Mouse (Mus musculus) testis, adult 2 months (tissue): Measurements from ENCODE around the gene Olfr1366. TPM values are rescaled to one million over a fixed set of nuclear protein-coding genes. Genes with fewer than 3 reads are reported as not detected.

Experiments used
- H3K27ac ChIP-seq: fragments of 200-500 bp; 2 replicates; pipeline ENCODE4 v1.5.1; 2012; ENCODE audit warnings: low read depth, low read length; ENCODE audit not compliant: control insufficient read depth, insufficient read depth
- H3K27me3 ChIP-seq: fragments of 200-500 bp; 2 replicates; pipeline ENCODE4 v1.6.1; 2012; ENCODE audit warnings: mild to moderate bottlenecking, low read length, moderate library complexity; ENCODE audit not compliant: control insufficient read depth, insufficient read depth
- H3K36me3 ChIP-seq: fragments of 200-500 bp; 2 replicates; pipeline ENCODE4 v1.6.1; 2012; ENCODE audit warnings: mild to moderate bottlenecking, low read length; ENCODE audit not compliant: control insufficient read depth, insufficient read depth
- H3K4me1 ChIP-seq: fragments of 200-500 bp; 2 replicates; pipeline ENCODE4 v1.6.1; 2012; ENCODE audit warnings: low read length; ENCODE audit not compliant: control insufficient read depth, insufficient read depth
- H3K4me3 ChIP-seq: fragments of 200-500 bp; 2 replicates; pipeline ENCODE4 v1.5.1; 2012; ENCODE audit warnings: low read depth, mild to moderate bottlenecking, low read length, moderate library complexity, mixed read lengths; ENCODE audit not compliant: control insufficient read depth
- CTCF ChIP-seq: fragments of 200-500 bp; IDR thresholded peaks from 2 replicates; pipeline ENCODE4 v1.5.1; 2012; ENCODE audit warnings: low read depth, mild to moderate bottlenecking, inconsistent platforms, low read length, moderate library complexity; ENCODE audit not compliant: control insufficient read depth, insufficient read depth, insufficient replicate concordance
- POLR2A ChIP-seq: fragments of 200-500 bp; IDR thresholded peaks from 2 replicates; pipeline ENCODE4 v1.6.1; 2012; ENCODE audit warnings: low read depth, mild to moderate bottlenecking, inconsistent platforms, low read length, moderate library complexity; ENCODE audit not compliant: control insufficient read depth
- polyA plus RNA-seq: library from polyadenylated mRNA; depleted of rRNA; stranded (reverse); fragments of >200 nt; gene quantifications from 2 replicates; pipeline ENCODE4 v1.2.3, GENCODE M21; 2012; rRNA removed

Olfr1366 gene
- not detected in 2 replicates for polyA plus RNA-seq

- TF ChIP-seq CTCF (no peak), POLR2A (no peak)
- H3K27me3 ChIP-seq: no peaks in the 10 kb centered on the region
- no peak within 1 kb of the TSS for H3K4me3 ChIP-seq
- H3K36me3 ChIP-seq: no peaks in the 10 kb centered on the region
- no peaks in the 10 kb centered on the region for H3K4me1 ChIP-seq
- H3K27ac ChIP-seq: no peak within 1 kb of the TSS
These were observed at the start of gene Olfr1366 for GRCm38 (mm10) chr13:21542708-21543107. TSS of gene Olfr1366 (minus strand) at chr13:21542808.

DNA sequence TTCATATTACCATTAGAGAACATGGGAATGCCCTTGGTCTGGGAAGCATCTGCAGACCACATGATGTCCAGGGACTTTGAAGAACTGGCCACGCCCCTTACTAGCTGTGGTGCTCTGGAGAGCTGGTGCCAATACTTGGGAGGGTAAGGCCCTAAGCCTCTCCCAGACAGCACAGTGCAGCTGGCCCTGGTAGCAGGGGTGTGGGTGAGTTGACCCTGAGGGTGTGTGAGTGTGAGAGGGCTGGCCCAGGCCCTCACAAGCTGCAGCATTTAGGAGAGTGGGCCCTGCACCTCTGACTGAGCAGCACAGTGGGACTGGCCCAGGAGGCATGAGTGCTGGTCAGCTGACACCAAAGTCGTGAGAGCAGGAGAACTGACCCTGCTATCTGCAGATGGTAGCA, 49.0 kb upstream of the Olfr1366 start:
- TF ChIP-seq POLR2A (no peak), CTCF (no peak)

GRCm38 (mm10) chr13:21581659-21582058, 39.1 kb upstream of the Olfr1366 start, which contains the start of gene Olfr1364:
TSS of gene Olfr1364 (minus strand) at chr13:21581759.
- H3K27me3 ChIP-seq: no peaks in the 10 kb centered on the region
- H3K4me3 ChIP-seq: no peak within 1 kb of the TSS
- H3K4me1 ChIP-seq: no peaks in the 10 kb centered on the region
- TF ChIP-seq CTCF: no peak
- TF ChIP-seq POLR2A: no peak
- no peaks in the 10 kb centered on the region for H3K36me3 ChIP-seq
- no peak within 1 kb of the TSS for H3K27ac ChIP-seq

More for the DNA sequence above, 49.0 kb upstream of the Olfr1366 start:
- Histone ChIP-seq H3K27me3 (no peaks in the 10 kb centered on the region), H3K27ac (no peak overlapping the region), H3K4me1 (no peaks in the 10 kb centered on the region), H3K36me3 (no peaks in the 10 kb centered on the region), H3K4me3 (no peak overlapping the region)

- TF ChIP-seq CTCF: no peak
- TF ChIP-seq POLR2A: no peak
- Histone ChIP-seq H3K27me3 (no peaks in the 10 kb centered on the region), H3K27ac (no peak within 1 kb of the TSS), H3K4me3 (no peak within 1 kb of the TSS), H3K4me1 (no peaks in the 10 kb centered on the region), H3K36me3 (no peaks in the 10 kb centered on the region)
These were observed 17.2 kb upstream of the Olfr1366 start, which contains the start of gene Olfr1535 for GRCm38 (mm10) chr13:21559793-21560192. TSS of gene Olfr1535 (minus strand) at chr13:21559893.

DNA sequence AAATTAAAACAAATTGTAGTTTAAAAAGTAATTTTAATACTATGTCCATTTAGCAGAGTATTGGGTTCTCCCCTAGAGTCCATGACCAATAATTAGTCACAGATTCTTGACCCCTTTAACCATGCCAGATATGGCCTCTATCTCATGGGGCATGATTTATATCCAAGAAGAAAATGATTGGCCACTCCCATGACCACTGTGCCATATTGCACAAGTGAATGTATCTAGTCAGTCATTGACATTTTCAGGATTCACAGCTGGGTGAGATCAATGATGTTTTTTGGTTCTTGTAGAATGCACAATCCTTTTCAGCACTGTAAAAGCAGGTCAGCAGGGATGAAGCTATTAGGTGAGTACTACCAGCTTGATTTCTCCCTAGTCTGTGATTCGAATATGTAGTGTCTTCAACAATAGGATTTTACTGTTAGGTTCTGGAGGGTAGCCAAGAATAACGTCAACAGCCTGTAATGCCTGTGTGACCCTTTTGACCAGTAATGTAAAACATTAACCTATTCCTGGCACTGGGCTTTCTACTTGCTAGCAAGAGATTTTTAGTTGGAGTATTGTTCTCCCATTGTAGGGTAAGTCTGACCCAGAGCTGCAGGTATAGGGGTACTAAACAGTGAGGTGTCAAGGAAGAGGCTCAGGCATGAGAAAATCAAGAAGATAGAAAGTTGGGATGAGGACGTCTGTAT, 8.0 kb upstream of the Olfr1366 start:
- H3K4me3 ChIP-seq: no peak overlapping the region
- no peaks in the 10 kb centered on the region for H3K36me3 ChIP-seq
- no peaks in the 10 kb centered on the region for H3K4me1 ChIP-seq
- no peaks in the 10 kb centered on the region for H3K27me3 ChIP-seq
- H3K27ac ChIP-seq: no peak overlapping the region
- TF ChIP-seq POLR2A (no peak), CTCF (no peak)

GRCm38 (mm10) chr13:21549487-21549886, 6.9 kb upstream of the Olfr1366 start:
- Histone ChIP-seq H3K4me3 (no peak overlapping the region), H3K36me3 (no peaks in the 10 kb centered on the region), H3K27ac (no peak overlapping the region), H3K4me1 (no peaks in the 10 kb centered on the region), H3K27me3 (no peaks in the 10 kb centered on the region)
- TF ChIP-seq CTCF (no peak), POLR2A (no peak)

DNA sequence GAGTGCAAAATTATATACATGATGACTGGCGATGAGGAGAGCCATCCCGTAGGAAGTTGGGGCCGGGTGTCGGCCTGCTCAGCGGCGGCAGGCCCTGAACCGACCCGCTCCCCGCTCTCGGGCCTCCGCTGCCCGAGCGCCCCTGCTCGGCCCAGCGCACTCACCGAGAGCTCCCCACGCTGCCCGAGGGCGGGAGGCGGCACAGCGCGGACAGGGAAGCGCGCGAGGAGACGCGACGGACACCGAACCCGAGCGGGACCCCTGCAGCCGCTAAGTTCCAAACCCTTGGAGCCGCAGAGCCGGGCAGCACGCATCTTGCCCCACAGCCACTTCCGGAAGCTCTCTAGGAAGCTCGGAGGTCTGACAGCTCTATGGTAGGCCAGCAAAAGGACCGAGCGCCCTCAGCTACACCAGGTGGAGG, 11.8 kb downstream of the Olfr1366 start, which contains the start of gene Zkscan8:
Gene Zkscan8 (minus strand): TSS at position 340 of the 421 bp plus-strand sequence.
- Histone ChIP-seq H3K27ac (peak within 1 kb of the TSS; percentile 94), H3K27me3 (no peaks in the 10 kb centered on the region), H3K4me3 (peak within 1 kb of the TSS; percentile 99), H3K4me1 (peaks cover 4% of the 10 kb centered on the region; the same call in 1 of the 2 replicates), H3K36me3 (no peaks in the 10 kb centered on the region)
- TF ChIP-seq CTCF (no peak), POLR2A (peak; percentile 76)
